In genomic region chr6:126777889-126778288, GRCm38 (mm10) we compare ENCODE assay signal across 17 mouse cellular contexts. TPM values are rescaled to one million over a fixed set of nuclear protein-coding genes. Genes with fewer than 3 reads are reported as not detected.
"Had no signal": no experiment of that assay in that cellular context is flagged by ENCODE, and none has a peak within 500 bp of the region (broad histone marks: within the 10 kb centered on the region; RNA-seq: fewer than 3 reads in every experiment).

No protein-coding gene starts in this region.

- H3K27me3 ChIP-seq: limb, embryonic 13.5 days; neural tube, embryonic 13.5 days had no signal

- H3K4me1 ChIP-seq: limb, embryonic 13.5 days; midbrain, embryonic 12.5 days; neural tube, embryonic 13.5 days had no signal

- ATAC-seq: midbrain, embryonic 16.5 days had no signal

- DNase-seq: layer of hippocampus, adult 9-11 months; layer of hippocampus, postnatal 36 days; left cerebral cortex, postnatal 4 days; lung, adult 18-20 months; right cerebral cortex, adult 18-20 months; right cerebral cortex, postnatal 25 days; thymus, adult 18-20 months; thymus, postnatal 25 days had no signal

- H3K27ac ChIP-seq: hindbrain, embryonic 14.5 days; kidney, postnatal 0 days; limb, embryonic 13.5 days; liver, embryonic 14.5 days; midbrain, embryonic 12.5 days; neural tube, embryonic 13.5 days had no signal

- H3K36me3 ChIP-seq: limb, embryonic 13.5 days; midbrain, embryonic 12.5 days; neural tube, embryonic 13.5 days had no signal

- H3K4me2 ChIP-seq: hindbrain, embryonic 14.5 days; limb, embryonic 13.5 days; midbrain, embryonic 12.5 days; neural tube, embryonic 13.5 days had no signal

- H3K9ac ChIP-seq: hindbrain, embryonic 14.5 days; limb, embryonic 13.5 days; liver, embryonic 14.5 days; midbrain, embryonic 12.5 days; neural tube, embryonic 13.5 days had no signal

- H3K9me3 ChIP-seq: limb, embryonic 13.5 days; midbrain, embryonic 12.5 days; neural tube, embryonic 13.5 days had no signal

- H3K4me3 ChIP-seq: limb, embryonic 13.5 days; midbrain, embryonic 12.5 days; neural tube, embryonic 13.5 days had no signal

RNA-seq across cellular contexts. Expression of gene Kcna6, which starts 37.4 kb away (rescaled TPM):
- total RNA-seq: liver, adult 2 months; megakaryocyte-erythroid progenitor cell, adult 5-6 weeks had no signal
